Mouse (Mus musculus): ENCODE data around the gene Rapgef4.

GRCm38 (mm10) chr2:72181443-72181842 lies 200.4 kb downstream of the Rapgef4 start:
- no peak for TF ChIP-seq USF1 (IDR thresholded peaks at IDR 0.05; ENCODE audit: low read depth)
- TF ChIP-seq CTCF (IDR thresholded peaks at IDR 0.05; ENCODE audit: control insufficient read depth, insufficient read depth, insufficient read length) = no peak
- TF ChIP-seq CEBPB (IDR thresholded peaks at IDR 0.05; ENCODE audit: low read depth) = no peak
- TF ChIP-seq MAX (IDR thresholded peaks at IDR 0.05) = no peak
- TF ChIP-seq MYOG (IDR thresholded peaks at IDR 0.05; ENCODE audit: control insufficient read depth, extremely low read depth, insufficient read length) = no peak
- peak; percentile 33 for TF ChIP-seq MYOD1 (IDR thresholded peaks at IDR 0.05; ENCODE audit: control insufficient read depth, insufficient read length, low read depth)
